Mouse (Mus musculus) activated CD4-positive, CD25-positive, alpha-beta regulatory T cell, adult 4 months (primary cell): ENCODE data around the gene H2-M5. TPM values are rescaled to one million over a fixed set of nuclear protein-coding genes. Genes with fewer than 3 reads are reported as not detected.

ENCODE experiments used
- ATAC-seq: one replicate; pipeline ENCODE4 v1.8.0; 2017
- polyA plus RNA-seq, 2 experiments: library from polyadenylated mRNA; unstranded; fragments of 100-300 nt; shearing (Covaris generic); gene quantifications; one replicate each; pipeline ENCODE4 v1.2.1; 2017

H2-M5 gene
- polyA plus RNA-seq, 2 experiments from 2014 or later: not detected

- ATAC-seq: no peak
These were observed 42.1 kb downstream of the H2-M5 start for GRCm38 (mm10) chr17:36947051-36947819.

DNA sequence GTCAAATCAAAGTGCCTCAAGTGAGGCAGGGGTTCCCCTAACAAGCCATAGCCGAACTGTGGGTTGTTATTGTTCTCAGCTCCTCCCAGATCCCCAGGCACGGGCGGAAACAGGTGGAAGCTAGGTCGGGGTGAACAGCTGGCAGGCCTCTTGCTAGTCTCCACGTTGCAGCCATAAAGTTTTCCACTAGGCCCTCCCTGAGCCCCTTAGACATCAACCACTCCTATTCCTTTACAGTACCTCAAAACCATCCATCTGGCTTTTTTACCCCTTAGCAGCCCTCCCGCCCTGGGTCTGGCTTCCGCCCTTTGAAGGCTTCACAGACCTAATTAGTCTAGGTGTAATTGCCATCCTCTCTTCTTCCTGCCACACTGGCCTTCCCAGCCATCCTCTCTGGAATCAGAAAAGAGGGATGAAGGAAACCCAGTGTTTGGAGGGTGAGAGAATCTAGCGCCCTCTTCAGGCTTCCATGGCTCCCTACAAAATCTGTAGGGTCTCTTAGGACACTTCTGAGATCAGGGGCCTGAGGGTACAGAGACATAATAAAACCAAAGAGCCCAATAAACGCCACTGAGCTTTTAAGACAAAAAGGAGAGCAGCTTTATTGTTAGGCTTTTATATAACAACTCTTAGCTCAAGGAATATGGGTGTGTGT lies 45.1 kb downstream of the H2-M5 start:
- ATAC-seq: peak; percentile 20

- ATAC-seq: no peak
These were observed 45.6 kb downstream of the H2-M5 start for GRCm38 (mm10) chr17:36943691-36944090.

DNA sequence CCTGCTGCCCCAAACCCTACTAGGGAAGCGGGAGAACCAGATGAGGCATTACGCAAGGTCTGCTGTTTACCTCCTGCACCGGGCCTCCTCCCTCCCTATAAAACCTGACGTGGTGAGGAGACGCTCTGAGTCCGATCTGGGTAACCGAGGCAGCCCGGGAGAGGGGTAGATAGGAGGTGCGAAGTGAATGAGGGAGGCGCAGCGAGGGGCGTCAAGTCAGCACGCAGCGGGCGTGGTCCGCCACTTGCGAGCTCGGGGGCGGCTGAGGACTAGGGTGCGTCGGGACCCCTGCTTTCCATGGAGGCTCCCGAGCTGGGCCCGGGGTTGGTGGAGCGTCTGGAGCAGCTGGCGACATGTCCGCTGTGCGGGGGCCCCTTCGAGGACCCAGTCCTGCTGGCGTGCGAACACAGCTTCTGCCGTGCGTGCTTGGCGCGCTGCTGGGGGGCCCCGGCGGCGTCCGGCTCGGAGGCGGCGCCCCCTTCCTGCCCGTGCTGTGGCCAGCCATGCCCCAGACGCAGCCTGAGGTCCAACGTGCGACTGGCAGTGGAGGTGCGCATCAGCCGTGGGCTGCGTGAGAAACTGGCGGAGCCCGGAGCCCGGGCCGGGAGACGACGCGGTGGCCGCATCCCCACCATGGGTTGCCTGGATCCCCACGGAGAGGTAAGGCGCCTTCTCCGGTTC lies 46.4 kb downstream of the H2-M5 start, which contains the start of gene Rnf39:
Gene Rnf39 (plus strand): TSS at position 128 of the 681 bp plus-strand sequence.
- ATAC-seq: peak; percentile 12

DNA sequence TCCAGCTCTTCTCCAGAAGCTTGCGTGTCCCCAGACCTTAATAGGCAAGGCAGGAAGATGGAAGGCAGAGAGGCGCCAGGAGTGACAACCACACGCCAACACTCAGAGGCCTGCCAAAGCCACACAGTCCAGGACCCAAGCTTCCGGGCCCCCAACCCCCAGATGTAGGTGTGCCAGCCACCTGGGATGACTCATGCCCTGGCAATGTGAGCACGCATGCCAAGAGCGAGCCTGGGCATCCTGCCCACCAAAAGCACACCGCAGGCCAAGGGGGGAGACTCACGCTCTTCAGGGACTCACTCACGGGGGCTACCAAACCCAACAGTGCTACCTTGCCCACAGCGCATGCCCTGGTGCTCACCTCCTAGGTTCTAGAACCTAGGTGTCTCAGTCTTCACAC lies 46.9 kb downstream of the H2-M5 start:
- ATAC-seq: peak; percentile 70

GRCm38 (mm10) chr17:36938056-36938455 lies 51.3 kb downstream of the H2-M5 start:
- no peak for ATAC-seq

Other genes with a start within 250 kb of the H2-M5 start
- not detected for gene H2-M10.5, start 216.6 kb downstream of the H2-M5 start, polyA plus RNA-seq
- gene H2-M10.6, start 177.4 kb downstream of the H2-M5 start, polyA plus RNA-seq: not detected
- gene Trim26, start 152.4 kb downstream of the H2-M5 start, polyA plus RNA-seq: 10 to 100 TPM; 42.4 to 71.8 TPM
- gene Trim15, start 122.3 kb downstream of the H2-M5 start, polyA plus RNA-seq: not detected
- gene Trim10, start 120.0 kb downstream of the H2-M5 start, polyA plus RNA-seq: under 1 TPM in 1 of 2 experiments, not detected in 1; 0.20 TPM
- not detected for gene Trim40, start 99.4 kb downstream of the H2-M5 start, polyA plus RNA-seq
- not detected for gene Trim31, start 91.4 kb downstream of the H2-M5 start, polyA plus RNA-seq
- gene Rnf39, start 46.6 kb downstream of the H2-M5 start, polyA plus RNA-seq: not detected
- 100 to 1,000 TPM; 190 to 210 TPM for gene Ppp1r11, start 37.8 kb downstream of the H2-M5 start, polyA plus RNA-seq
- 10 to 100 TPM; 72.7 to 81.5 TPM for gene Znrd1, start 31.0 kb downstream of the H2-M5 start, polyA plus RNA-seq
- 1 to 10 TPM; 4.9 to 5.4 TPM for gene Znrd1as, start 30.9 kb downstream of the H2-M5 start, polyA plus RNA-seq
- gene 2410137M14Rik, start 8.3 kb downstream of the H2-M5 start, polyA plus RNA-seq: not detected
- not detected for gene Zfp57, start 11.6 kb upstream of the H2-M5 start, polyA plus RNA-seq
- gene Mog, start 33.9 kb upstream of the H2-M5 start, polyA plus RNA-seq: not detected
- gene Gabbr1, start 56.4 kb upstream of the H2-M5 start, polyA plus RNA-seq: 1 to 10 TPM; 5.0 to 6.2 TPM
- gene Olfr90, start 99.0 kb upstream of the H2-M5 start, polyA plus RNA-seq: under 1 TPM in 1 of 2 experiments, not detected in 1; 0.19 TPM
- gene Olfr91, start 108.7 kb upstream of the H2-M5 start, polyA plus RNA-seq: not detected
- gene Olfr92, start 130.6 kb upstream of the H2-M5 start, polyA plus RNA-seq: not detected
- gene Olfr93, start 172.0 kb upstream of the H2-M5 start, polyA plus RNA-seq: not detected
- under 1 TPM in 1 of 2 experiments, not detected in 1; 0.75 TPM for gene Ubd, start 204.4 kb upstream of the H2-M5 start, polyA plus RNA-seq
- not detected for gene Olfr94, start 211.5 kb upstream of the H2-M5 start, polyA plus RNA-seq
- not detected for gene Olfr95, start 223.6 kb upstream of the H2-M5 start, polyA plus RNA-seq
- gene Olfr96, start 230.6 kb upstream of the H2-M5 start, polyA plus RNA-seq: not detected
- not detected for gene Olfr97, start 247.8 kb upstream of the H2-M5 start, polyA plus RNA-seq